8 mouse cellular contexts compared by ENCODE assay signal in genomic region chr9:63131957-63132602, GRCm38 (mm10). TPM values are rescaled to one million over a fixed set of nuclear protein-coding genes. Genes with fewer than 3 reads are reported as not detected.
DNase-seq lines count a peak whose midpoint lies in the region; ATAC-seq and TF ChIP-seq lines count a peak whose summit lies in the region.

No protein-coding gene starts in this region.

- peak; percentile 42; the same call in 1 of the 2 replicates for TF ChIP-seq POLR2A in embryonic fibroblast, embryonic 13.5 days (IDR thresholded peaks at IDR 0.05; ENCODE audit: low read depth, low read length)
- TF ChIP-seq POLR2A in limb, embryonic 14.5 days (IDR thresholded peaks at IDR 0.05; ENCODE audit: borderline replicate concordance, extremely low read depth, insufficient read depth, insufficient read length) = no peak

- H3K4me3 ChIP-seq in embryonic fibroblast, embryonic 13.5 days (ENCODE audit: insufficient read depth, low read length) = peak overlapping the region; percentile 43
- H3K4me3 ChIP-seq in hindbrain, postnatal 0 days (ENCODE audit: low read length) = peak overlapping the region; percentile 63
- peak overlapping the region; percentile 67 for H3K4me3 ChIP-seq in limb, embryonic 14.5 days (replicated peaks; ENCODE audit: low read length)
- H3K4me3 ChIP-seq in midbrain, embryonic 15.5 days = peak overlapping the region; percentile 84

- H3K27ac ChIP-seq in embryonic fibroblast, embryonic 13.5 days (ENCODE audit: insufficient read depth, low read length) = peak overlapping the region; percentile 70; the same call in 1 of the 2 replicates
- H3K27ac ChIP-seq in hindbrain, postnatal 0 days = peak overlapping the region; percentile 90
- H3K27ac ChIP-seq in limb, embryonic 14.5 days (replicated peaks; ENCODE audit: low read depth, low read length) = peak overlapping the region; percentile 79
- H3K27ac ChIP-seq in midbrain, embryonic 15.5 days = peak overlapping the region; percentile 85

- H3K9ac ChIP-seq in hindbrain, postnatal 0 days (replicated peaks; ENCODE audit: low read length) = peak overlapping the region; percentile 65
- peak overlapping the region; percentile 72 for H3K9ac ChIP-seq in limb, embryonic 14.5 days (ENCODE audit: low read depth, low read length, severe bottlenecking)
- H3K9ac ChIP-seq in midbrain, embryonic 15.5 days = peak overlapping the region; percentile 68

- H3K4me1 ChIP-seq in embryonic fibroblast, embryonic 13.5 days (ENCODE audit: control insufficient read depth, insufficient read depth, low read length) = peaks cover 8% of the 10 kb centered on the region; the same call in 1 of the 2 replicates
- H3K4me1 ChIP-seq in hindbrain, postnatal 0 days (ENCODE audit: insufficient read depth, low read length) = peaks cover 12% of the 10 kb centered on the region; the same call in 1 of the 2 replicates
- peaks cover 14% of the 10 kb centered on the region; the same call in 1 of the 2 replicates for H3K4me1 ChIP-seq in limb, embryonic 14.5 days (ENCODE audit: control insufficient read depth, insufficient read depth, low read length)
- peaks cover 47% of the 10 kb centered on the region for H3K4me1 ChIP-seq in midbrain, embryonic 15.5 days

- peak; percentile 30 for ATAC-seq in hindbrain, postnatal 0 days
- no peak for ATAC-seq in limb, embryonic 14.5 days (ENCODE audit: low FRiP score, low read depth)
- peak; percentile 51 for ATAC-seq in midbrain, embryonic 15.5 days (replicated peaks)

- no peaks in the 10 kb centered on the region for H3K36me3 ChIP-seq in hindbrain, postnatal 0 days (ENCODE audit: insufficient read depth, low read length)
- no peaks in the 10 kb centered on the region for H3K36me3 ChIP-seq in limb, embryonic 14.5 days (ENCODE audit: control insufficient read depth, insufficient read depth, low read length)
- no peaks in the 10 kb centered on the region for H3K36me3 ChIP-seq in midbrain, embryonic 15.5 days (replicated peaks)

- DNase-seq in right cerebral cortex, postnatal 10 days (ENCODE audit: low spot score in 2 of 2) = peak; percentile 49 to 55
- DNase-seq in right cerebral cortex, adult 2 months (ENCODE audit: low spot score in 2 of 2) = no peak
- DNase-seq in adrenal gland, postnatal 36 days = peak; percentile 33 to 61
- peak; percentile 62 for DNase-seq in hindbrain, postnatal 0 days (ENCODE audit: low spot score)
- no peak for DNase-seq in limb, embryonic 14.5 days (ENCODE audit: low spot score)
- no peak for DNase-seq in spleen, postnatal 4 days (ENCODE audit: low spot score in 2 of 2)

- H3K27me3 ChIP-seq in hindbrain, postnatal 0 days (ENCODE audit: insufficient read depth, low read length) = peaks cover 28% of the 10 kb centered on the region
- H3K27me3 ChIP-seq in limb, embryonic 14.5 days (ENCODE audit: control insufficient read depth, insufficient read depth, low read length) = peaks cover 31% of the 10 kb centered on the region
- H3K27me3 ChIP-seq in midbrain, embryonic 15.5 days (replicated peaks) = peaks cover 32% of the 10 kb centered on the region

- no peak for TF ChIP-seq CTCF in embryonic fibroblast, embryonic 13.5 days (IDR thresholded peaks at IDR 0.05; ENCODE audit: borderline replicate concordance, insufficient read depth, low read length)
- TF ChIP-seq CTCF in hindbrain, postnatal 0 days (IDR thresholded peaks at IDR 0.05; ENCODE audit: low read depth) = no peak

- WGBS in hindbrain, postnatal 0 days = 1% methylated on average over 28 of the region's 28 CpGs
- 1% methylated on average over 28 of the region's 28 CpGs for WGBS in limb, embryonic 14.5 days
- under 1% methylated on average over 28 of the region's 28 CpGs for WGBS in midbrain, embryonic 15.5 days

- H3K4me2 ChIP-seq in hindbrain, postnatal 0 days (ENCODE audit: low read depth, low read length) = peak overlapping the region; percentile 87
- peak overlapping the region; percentile 84 for H3K4me2 ChIP-seq in limb, embryonic 14.5 days (replicated peaks; ENCODE audit: low read depth, low read length, severe bottlenecking)
- peak overlapping the region; percentile 80 for H3K4me2 ChIP-seq in midbrain, embryonic 15.5 days

- no peaks in the 10 kb centered on the region for H3K9me3 ChIP-seq in hindbrain, postnatal 0 days (ENCODE audit: low read length)
- H3K9me3 ChIP-seq in limb, embryonic 14.5 days (ENCODE audit: control insufficient read depth, low read length) = no peaks in the 10 kb centered on the region
- H3K9me3 ChIP-seq in midbrain, embryonic 15.5 days = no peaks in the 10 kb centered on the region

RNA-seq across cellular contexts. Expression of gene Skor1, which starts 16.7 kb away (rescaled TPM):
- total RNA-seq in adrenal gland, postnatal 36 days (2021) = under 1 TPM; 0.10 to 0.13 TPM
- not detected in 2 replicates for polyA plus RNA-seq in embryonic fibroblast, embryonic 13.5 days (2011; ENCODE audit: insufficient read length, low read depth, missing spikeins)
- total RNA-seq in hindbrain, postnatal 0 days (2014; rRNA removed) = 36.3 and 38.5 TPM in 2 replicates
- 9.2 TPM in 2 replicates for polyA plus RNA-seq in hindbrain, postnatal 0 days (2015; fragmentation: Nextera tagmentation; extraction: Ambion mirVana)
- polyA plus RNA-seq in limb, embryonic 14.5 days (2012; rRNA removed) = 0.11 and 0.24 TPM in 2 replicates
- 0.08 TPM in 1 of 2 replicates, not detected in the other for polyA plus RNA-seq in limb, embryonic 14.5 days (2014; fragmentation: Nextera tagmentation; extraction: Ambion mirVana)
- 1.6 and 1.9 TPM in 2 replicates for polyA plus RNA-seq in midbrain, embryonic 15.5 days (2015; fragmentation: Nextera tagmentation; extraction: Ambion mirVana)

Comparison
In these comparisons a context has a peak if more than half of its experiments do, and no peak if none do; other contexts are left out.
1. DNase-seq: peak in right cerebral cortex, postnatal 10 days (2 of 2), adrenal gland, postnatal 36 days (2 of 2) and hindbrain, postnatal 0 days (single experiment); none in right cerebral cortex, adult 2 months (0 of 2), limb, embryonic 14.5 days (single experiment) and spleen, postnatal 4 days (0 of 2).
2. Peak in every context shown above with its lines, with median percentiles within 50 percentile points of each other: H3K27ac ChIP-seq, H3K4me3 ChIP-seq, H3K4me2 ChIP-seq and H3K9ac ChIP-seq.